Mouse (Mus musculus) midbrain, embryonic 11.5 days (tissue): ENCODE data around the gene Slc17a6. TPM values are rescaled to one million over a fixed set of nuclear protein-coding genes. Genes with fewer than 3 reads are reported as not detected.
"Not testable (repeated sequence)": the region's sequence is repeated elsewhere in the genome, so short reads cannot be mapped to it uniquely, and the experiment has no call there.

Source experiments
- ATAC-seq: fragments of 200-750 bp; cut with Nextera tagmentation; 2 replicates; pipeline ENCODE4 v1.8.0; 2017; ENCODE audit warnings: moderate TSS enrichment, moderate library complexity; ENCODE audit not compliant: low FRiP score
- DNase-seq: peaks from one replicate; pipeline ENCODE4 v3.0.0; 2015; ENCODE audit warnings: low spot score; ENCODE audit errors: missing footprints
- H3K27ac ChIP-seq: fragments of 300-500 bp; sonication (generic); 2 replicates; pipeline ENCODE4 v1.5.1; 2014; ENCODE audit warnings: low read depth, low read length
- H3K27me3 ChIP-seq: fragments of 300-500 bp; sonication (generic); 2 replicates; pipeline ENCODE4 v1.6.1; 2014; ENCODE audit warnings: mild to moderate bottlenecking, low read length, moderate library complexity, mixed read lengths; ENCODE audit not compliant: control insufficient read depth, insufficient read depth
- H3K36me3 ChIP-seq: fragments of 300-500 bp; sonication (generic); 2 replicates; pipeline ENCODE4 v1.6.1; 2014; ENCODE audit warnings: mild to moderate bottlenecking, low read length, moderate library complexity, mixed read lengths; ENCODE audit not compliant: control insufficient read depth, insufficient read depth
- H3K4me1 ChIP-seq: fragments of 300-500 bp; sonication (generic); 2 replicates; pipeline ENCODE4 v1.6.1; 2014; ENCODE audit warnings: low read length; ENCODE audit not compliant: control insufficient read depth, insufficient read depth
- H3K4me2 ChIP-seq: fragments of 300-500 bp; sonication (generic); 2 replicates; pipeline ENCODE4 v1.6.1; 2014; ENCODE audit warnings: mild to moderate bottlenecking, moderate library complexity
- H3K4me3 ChIP-seq: fragments of 300-500 bp; sonication (generic); 2 replicates; pipeline ENCODE4 v1.5.1; 2014; ENCODE audit warnings: low read depth, low read length
- H3K9ac ChIP-seq: fragments of 300-500 bp; sonication (generic); 2 replicates; pipeline ENCODE4 v1.6.1; 2014; ENCODE audit warnings: low read length
- H3K9me3 ChIP-seq: fragments of 300-500 bp; sonication (generic); 2 replicates; pipeline ENCODE4 v1.6.1; 2016; ENCODE audit warnings: low read length; ENCODE audit not compliant: control insufficient read depth
- WGBS: fragments of 180-500 bp; shearing (Covaris S2); extraction: QIAGEN DNeasy Blood & Tissue Kit; methylation state at CpG from one replicate; pipeline ENCODE4 v1.1.7; 2014; 5-methylcytosine and 5-hydroxymethylcytosine counted together
- polyA plus RNA-seq: library from polyadenylated mRNA; unstranded; fragments of >200 nt; fragmentation: Nextera tagmentation; extraction: Ambion mirVana; gene quantifications from 2 replicates; pipeline ENCODE4 v1.2.1, GENCODE M21; 2014

Gene Slc17a6
- polyA plus RNA-seq, 1 experiment from 2014 or later, result 35.5 TPM

GRCm38 (mm10) chr7:51710346-51710745 is 88.5 kb downstream of the Slc17a6 start:
- H3K27me3 ChIP-seq, DNase-seq: not testable (repeated sequence)

GRCm38 (mm10) chr7:51715771-51716170 is 94.0 kb downstream of the Slc17a6 start:
- DNase-seq (no peak), ATAC-seq (no peak)
- Histone ChIP-seq H3K4me1 (no peaks in the 10 kb centered on the region), H3K4me2 (no peak overlapping the region), H3K4me3 (no peak overlapping the region), H3K36me3 (no peaks in the 10 kb centered on the region), H3K9me3 (no peaks in the 10 kb centered on the region), H3K27me3 (no peaks in the 10 kb centered on the region), H3K9ac (no peak overlapping the region), H3K27ac (no peak overlapping the region)
- WGBS, result 89% methylated on average over 2 of the region's 2 CpGs

More at GRCm38 (mm10) chr7:51710346-51710745, 88.5 kb downstream of the Slc17a6 start:
- not testable (repeated sequence) for H3K9ac ChIP-seq, H3K27ac ChIP-seq, H3K4me3 ChIP-seq, H3K4me2 ChIP-seq, H3K9me3 ChIP-seq, ATAC-seq, H3K4me1 ChIP-seq, H3K36me3 ChIP-seq
- 83% methylated on average over 3 of the region's 3 CpGs for WGBS

Other genes starting within 250 kb of the Slc17a6 start
- 0.25 and 0.40 TPM in 2 replicates for gene Ano5, start 111.0 kb upstream of the Slc17a6 start, polyA plus RNA-seq
- 33.5 and 34.1 TPM in 2 replicates for gene Gas2, start 240.0 kb downstream of the Slc17a6 start, polyA plus RNA-seq
- 14.3 and 14.4 TPM in 2 replicates for gene Fancf, start 240.3 kb downstream of the Slc17a6 start, polyA plus RNA-seq